In the genomic region with DNA sequence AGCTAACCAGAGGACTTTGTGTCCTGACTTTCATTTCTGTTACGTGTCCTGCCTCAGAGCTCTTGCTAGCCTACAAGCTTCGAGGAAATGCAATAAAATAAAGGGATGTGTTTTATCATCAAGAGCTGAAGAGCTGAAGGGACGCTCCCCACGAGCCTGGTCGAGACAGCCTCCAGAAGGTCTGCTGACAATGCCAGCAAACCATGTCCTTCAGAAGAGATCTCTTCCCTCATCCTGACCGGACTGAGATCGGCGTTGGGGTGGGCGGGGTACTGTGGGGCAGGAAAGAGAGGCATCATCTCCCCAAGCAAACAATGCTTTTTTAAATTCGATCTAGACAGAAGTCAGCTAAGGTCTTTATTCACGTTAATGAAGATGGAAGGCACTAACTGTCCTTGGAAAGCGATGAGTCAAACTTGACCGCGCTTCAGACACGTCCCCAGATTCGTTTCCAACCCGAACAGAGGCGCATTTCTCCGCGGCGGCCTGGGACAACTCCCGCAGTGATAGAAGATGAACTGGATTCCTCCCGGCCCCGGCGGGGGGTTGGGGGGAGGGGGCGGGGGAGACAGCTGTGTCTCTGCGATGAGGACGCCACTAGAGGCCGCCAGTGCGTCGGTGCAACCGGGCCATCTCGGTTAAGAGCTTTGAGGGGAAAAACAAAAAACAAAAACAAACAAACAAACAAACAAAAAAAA, we compare ENCODE assay signal across 9 mouse cellular contexts. TPM values are rescaled to one million over a fixed set of nuclear protein-coding genes. Genes with fewer than 3 reads are reported as not detected.
DNase-seq lines count a peak whose midpoint lies in the region; ATAC-seq and TF ChIP-seq lines count a peak whose summit lies in the region.
"Had no signal": no experiment of that assay in that cellular context is flagged by ENCODE, and none has a peak within 500 bp of the region (broad histone marks: within the 10 kb centered on the region; RNA-seq: fewer than 3 reads in every experiment).

No protein-coding gene starts in this region.

- no peak for TF ChIP-seq POLR2A in olfactory bulb, adult 2 months (IDR thresholded peaks at IDR 0.05; ENCODE audit: insufficient read depth, low read depth, low read length)

- H3K9me3 ChIP-seq in heart, embryonic 10.5 days = no peaks in the 10 kb centered on the region
- no peaks in the 10 kb centered on the region for H3K9me3 ChIP-seq in kidney, embryonic 14.5 days (ENCODE audit: control insufficient read depth, low read length)
- H3K9me3 ChIP-seq in liver, embryonic 14.5 days (ENCODE audit: control insufficient read depth, low read length) = no peaks in the 10 kb centered on the region

- H3K4me1 ChIP-seq in heart, embryonic 10.5 days = peaks cover 45% of the 10 kb centered on the region
- H3K4me1 ChIP-seq in kidney, embryonic 14.5 days (ENCODE audit: control insufficient read depth, insufficient read depth, low read length) = peaks cover 26% of the 10 kb centered on the region
- peaks cover 0 to 6% of the 10 kb centered on the region in 2 experiments; a peak in 2 of 4 replicates for H3K4me1 ChIP-seq in liver, embryonic 14.5 days (replicated peaks; ENCODE audit: control insufficient read depth in 2 of 2, insufficient read depth in 2 of 2, low read length in 1 of 2)
- H3K4me1 ChIP-seq in olfactory bulb, adult 2 months (ENCODE audit: control insufficient read depth, insufficient read depth, low read length) = peaks cover 21% of the 10 kb centered on the region

- peak; percentile 69 to 80 for DNase-seq in frontal cortex, postnatal 10 days (ENCODE audit: low spot score in 2 of 2)
- peak; percentile 82 for DNase-seq in embryo, embryonic 9.5 days (ENCODE audit: extremely low spot score)
- no peak for DNase-seq in heart, embryonic 10.5 days (ENCODE audit: low spot score)
- DNase-seq in liver, embryonic 14.5 days (ENCODE audit: low read depth in 3 of 3, low spot score in 3 of 3) = no peak
- DNase-seq in thymus, postnatal 0 days (ENCODE audit: low spot score) = peak; percentile 67

- H3K4me3 ChIP-seq in heart, embryonic 10.5 days = peak overlapping the region; percentile 67
- peak overlapping the region; percentile 43 for H3K4me3 ChIP-seq in kidney, embryonic 14.5 days (ENCODE audit: low read length)
- peak overlapping the region; percentile 43 to 55 for H3K4me3 ChIP-seq in liver, embryonic 14.5 days (ENCODE audit: insufficient read depth in 1 of 2, low read depth in 2 of 2, low read length in 2 of 2)
- H3K4me3 ChIP-seq in olfactory bulb, adult 2 months (ENCODE audit: insufficient read depth, low read depth, low read length) = peak overlapping the region; percentile 36

- no peaks in the 10 kb centered on the region for H3K36me3 ChIP-seq in heart, embryonic 10.5 days
- no peaks in the 10 kb centered on the region for H3K36me3 ChIP-seq in kidney, embryonic 14.5 days (ENCODE audit: control insufficient read depth, insufficient read depth, low read length)
- no peaks in the 10 kb centered on the region for H3K36me3 ChIP-seq in liver, embryonic 14.5 days (replicated peaks; ENCODE audit: control insufficient read depth, insufficient read depth, low read depth)
- H3K36me3 ChIP-seq: G1E had no signal

- ATAC-seq in frontal cortex, adult (ENCODE audit: low TSS enrichment) = no peak
- ATAC-seq in kidney, embryonic 14.5 days (ENCODE audit: low FRiP score, low TSS enrichment) = no peak
- no peak for ATAC-seq in liver, embryonic 14.5 days (ENCODE audit: insufficient read depth)

- under 1% methylated on average over 33 of the region's 33 CpGs for WGBS in heart, embryonic 10.5 days
- WGBS in kidney, embryonic 14.5 days = 1% methylated on average over 33 of the region's 33 CpGs
- under 1% methylated on average over 33 of the region's 33 CpGs for WGBS in liver, embryonic 14.5 days (ENCODE audit: insufficient replicate concordance)
- WGBS in olfactory bulb, adult 2 months = under 1% methylated on average over 33 of the region's 33 CpGs

- H3K27ac ChIP-seq in heart, embryonic 10.5 days = peak overlapping the region; percentile 72
- H3K27ac ChIP-seq in kidney, embryonic 14.5 days (ENCODE audit: low read depth, low read length) = no peak overlapping the region
- H3K27ac ChIP-seq in liver, embryonic 14.5 days = no peak overlapping the region
- peak overlapping the region; percentile 26 for H3K27ac ChIP-seq in olfactory bulb, adult 2 months (ENCODE audit: insufficient read depth, low read depth, low read length)

- TF ChIP-seq CTCF in liver, embryonic 14.5 days (IDR thresholded peaks at IDR 0.05; ENCODE audit: low read depth) = peak; percentile 43
- TF ChIP-seq CTCF in olfactory bulb, adult 2 months (IDR thresholded peaks at IDR 0.05; ENCODE audit: insufficient read depth, low read depth, low read length) = 0 out of 2 replicates have a peak, but pooled peaks have one; percentile 14

- peak overlapping the region; percentile 85 for H3K4me2 ChIP-seq in kidney, embryonic 14.5 days (replicated peaks; ENCODE audit: low read depth, low read length)
- H3K4me2 ChIP-seq in liver, embryonic 14.5 days (ENCODE audit: low read depth) = peak overlapping the region; percentile 64

- no peak for TF ChIP-seq EP300 in liver, embryonic 14.5 days (IDR thresholded peaks at IDR 0.05; ENCODE audit: low read depth)

- H3K27me3 ChIP-seq in heart, embryonic 10.5 days (ENCODE audit: insufficient read depth, poor library complexity, severe bottlenecking) = peaks cover 25% of the 10 kb centered on the region
- H3K27me3 ChIP-seq in kidney, embryonic 14.5 days (ENCODE audit: control insufficient read depth, insufficient read depth, low read length) = peaks cover 19% of the 10 kb centered on the region
- peaks cover 76% of the 10 kb centered on the region for H3K27me3 ChIP-seq in liver, embryonic 14.5 days (ENCODE audit: control insufficient read depth, insufficient read depth, low read length)

- H3K9ac ChIP-seq in kidney, embryonic 14.5 days (ENCODE audit: low read depth, low read length) = no peak overlapping the region; the same call in 1 of the 2 replicates
- H3K9ac ChIP-seq in liver, embryonic 14.5 days (replicated peaks) = no peak overlapping the region

RNA-seq across cellular contexts. Expression of a gene that starts 5.2 kb away (rescaled TPM):
- not detected in 2 replicates for polyA plus RNA-seq in heart, embryonic 10.5 days (2016; fragmentation: Nextera tagmentation; extraction: Ambion mirVana)
- polyA plus RNA-seq in kidney, embryonic 14.5 days (2014; fragmentation: Nextera tagmentation; extraction: Ambion mirVana) = not detected in 2 replicates
- polyA plus RNA-seq in liver, embryonic 14.5 days (2012; rRNA removed) = not detected in 2 replicates
- polyA plus RNA-seq in liver, embryonic 14.5 days (2014; fragmentation: Nextera tagmentation; extraction: Ambion mirVana) = not detected in 2 replicates
- not detected in 2 replicates for polyA plus RNA-seq in olfactory bulb, adult 2 months (2012; ENCODE audit: insufficient read depth, insufficient read length, low replicate concordance, missing spikeins)
- polyA plus RNA-seq in thymus, postnatal 0 days (2015; fragmentation: Nextera tagmentation; extraction: Ambion mirVana) = not detected in 2 replicates
- polyA plus RNA-seq: G1E had no signal

RNA-seq across cellular contexts. Expression of a gene that starts 5.6 kb away (rescaled TPM):
- polyA plus RNA-seq in heart, embryonic 10.5 days (2016; fragmentation: Nextera tagmentation; extraction: Ambion mirVana) = 0.05 and 0.11 TPM in 2 replicates
- 0.73 and 0.91 TPM in 2 replicates for polyA plus RNA-seq in kidney, embryonic 14.5 days (2014; fragmentation: Nextera tagmentation; extraction: Ambion mirVana)
- polyA plus RNA-seq in liver, embryonic 14.5 days (2012; rRNA removed) = 0.56 and 0.63 TPM in 2 replicates
- polyA plus RNA-seq in liver, embryonic 14.5 days (2014; fragmentation: Nextera tagmentation; extraction: Ambion mirVana) = 0.15 and 0.19 TPM in 2 replicates
- not detected in 2 replicates for polyA plus RNA-seq in olfactory bulb, adult 2 months (2012; ENCODE audit: insufficient read depth, insufficient read length, low replicate concordance, missing spikeins)
- 11.9 and 15.1 TPM in 2 replicates for polyA plus RNA-seq in thymus, postnatal 0 days (2015; fragmentation: Nextera tagmentation; extraction: Ambion mirVana)
- polyA plus RNA-seq: G1E had no signal

RNA-seq across cellular contexts. Expression of a gene that starts 50.8 kb away (rescaled TPM):
- not detected in 2 replicates for polyA plus RNA-seq in heart, embryonic 10.5 days (2016; fragmentation: Nextera tagmentation; extraction: Ambion mirVana)
- not detected in 2 replicates for polyA plus RNA-seq in kidney, embryonic 14.5 days (2014; fragmentation: Nextera tagmentation; extraction: Ambion mirVana)
- polyA plus RNA-seq in liver, embryonic 14.5 days (2012; rRNA removed) = not detected in 2 replicates
- not detected in 2 replicates for polyA plus RNA-seq in liver, embryonic 14.5 days (2014; fragmentation: Nextera tagmentation; extraction: Ambion mirVana)
- not detected in 2 replicates for polyA plus RNA-seq in olfactory bulb, adult 2 months (2012; ENCODE audit: insufficient read depth, insufficient read length, low replicate concordance, missing spikeins)
- not detected in 2 replicates for polyA plus RNA-seq in thymus, postnatal 0 days (2015; fragmentation: Nextera tagmentation; extraction: Ambion mirVana)
- polyA plus RNA-seq: G1E had no signal

Comparison
In these comparisons a context has a peak if more than half of its experiments do, and no peak if none do; other contexts are left out.
1. DNase-seq: peak in frontal cortex, postnatal 10 days (2 of 2), embryo, embryonic 9.5 days (single experiment) and thymus, postnatal 0 days (single experiment); none in heart, embryonic 10.5 days (single experiment) and liver, embryonic 14.5 days (0 of 3).
2. H3K27ac ChIP-seq: peak in heart, embryonic 10.5 days (single experiment) and olfactory bulb, adult 2 months (single experiment); none in kidney, embryonic 14.5 days (single experiment) and liver, embryonic 14.5 days (single experiment).
3. Peak in every context shown above with its lines, with median percentiles within 50 percentile points of each other: H3K4me3 ChIP-seq.